Mouse (Mus musculus): ENCODE data around the gene Serpinb2.
A peak's percentile ranks its signal among the peaks of the same experiment; 100 is the strongest.

Serpinb2 gene

DNA sequence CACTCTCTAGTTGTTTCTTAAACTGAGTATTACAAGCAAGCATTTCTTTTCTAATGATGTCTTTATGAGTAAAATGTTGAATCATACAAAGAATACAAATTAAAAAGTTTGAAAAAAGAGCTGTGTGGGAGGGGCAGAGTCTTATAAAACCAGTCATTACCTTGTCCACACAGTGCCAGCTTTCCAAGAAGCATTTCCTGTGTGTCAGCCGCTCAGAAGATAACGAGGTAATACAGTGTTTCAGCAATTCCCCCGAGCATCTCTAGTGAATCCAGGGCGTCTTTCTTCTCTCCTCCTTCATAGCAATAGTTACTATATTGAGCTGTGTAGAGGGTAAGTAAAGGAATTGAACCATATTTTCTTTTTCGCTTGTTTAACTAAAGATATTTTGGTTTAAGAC, at the start of gene Serpinb2:
Gene Serpinb2 (plus strand): TSS at position 172 of the 400 bp plus-strand sequence.
- no peak for DNase-seq

DNA sequence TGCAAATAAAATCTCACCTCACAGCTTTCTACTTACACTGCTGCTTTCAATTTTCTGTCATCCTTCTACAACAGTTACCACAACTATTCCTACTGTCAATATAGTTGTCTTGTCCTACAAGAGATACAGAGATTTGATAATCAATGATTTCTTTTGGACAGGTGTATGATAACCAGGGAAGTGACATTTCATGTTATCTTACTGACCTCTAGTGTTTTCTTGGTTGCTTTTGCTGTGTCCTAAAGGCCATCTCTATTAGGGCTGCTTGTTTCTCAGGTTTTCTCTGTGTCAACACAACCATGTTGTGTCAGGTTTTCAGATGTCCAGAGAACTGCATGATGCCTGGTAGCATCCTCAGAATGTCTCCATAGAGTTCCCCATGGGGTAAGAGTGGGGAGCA, 31.3 kb upstream of the Serpinb2 start:
- DNase-seq = no peak

DNA sequence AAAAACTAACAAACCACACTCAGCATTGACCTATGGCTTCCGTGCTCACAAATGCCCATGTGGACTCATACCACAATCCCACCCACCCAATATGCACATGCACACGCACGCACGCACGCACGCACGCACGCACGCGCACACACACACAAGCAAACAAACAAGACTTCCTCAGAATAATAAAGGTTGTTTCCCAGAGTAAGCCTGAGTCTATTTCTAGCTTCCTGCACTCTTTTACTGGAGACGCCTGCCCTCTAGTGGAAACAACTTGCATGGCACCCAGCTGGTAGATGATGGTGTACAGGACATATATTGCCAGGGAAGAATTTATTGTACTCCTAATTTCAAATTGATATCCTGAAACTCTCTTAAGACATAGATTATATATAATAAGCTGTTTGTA, 29.8 kb upstream of the Serpinb2 start:
- DNase-seq = peak; percentile 34

DNA sequence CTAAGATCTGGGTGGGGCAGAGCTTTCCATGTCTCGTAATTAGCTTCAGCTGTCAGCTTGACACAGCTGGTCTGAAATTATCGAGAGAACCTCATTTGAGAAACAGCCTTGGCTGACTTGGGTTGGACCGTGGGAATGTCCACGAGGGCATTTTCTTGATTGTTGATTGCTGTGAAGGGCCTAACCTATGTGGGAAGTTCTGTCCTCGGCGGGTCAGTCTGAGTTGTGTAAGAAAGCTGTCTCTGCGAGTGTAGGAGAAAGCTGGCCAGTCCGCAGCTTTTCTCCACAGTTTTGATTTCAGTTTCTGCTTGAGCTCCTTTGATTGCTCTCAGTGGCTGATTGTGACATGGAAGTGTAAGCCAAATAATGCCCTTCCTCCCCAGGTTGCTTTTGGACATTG, 21.6 kb upstream of the Serpinb2 start:
- no peak for DNase-seq

GRCm38 (mm10) chr1:107496789-107497188, 14.4 kb upstream of the Serpinb2 start:
- no peak for DNase-seq

GRCm38 (mm10) chr1:107502025-107502424, 9.2 kb upstream of the Serpinb2 start:
- no peak for DNase-seq

DNA sequence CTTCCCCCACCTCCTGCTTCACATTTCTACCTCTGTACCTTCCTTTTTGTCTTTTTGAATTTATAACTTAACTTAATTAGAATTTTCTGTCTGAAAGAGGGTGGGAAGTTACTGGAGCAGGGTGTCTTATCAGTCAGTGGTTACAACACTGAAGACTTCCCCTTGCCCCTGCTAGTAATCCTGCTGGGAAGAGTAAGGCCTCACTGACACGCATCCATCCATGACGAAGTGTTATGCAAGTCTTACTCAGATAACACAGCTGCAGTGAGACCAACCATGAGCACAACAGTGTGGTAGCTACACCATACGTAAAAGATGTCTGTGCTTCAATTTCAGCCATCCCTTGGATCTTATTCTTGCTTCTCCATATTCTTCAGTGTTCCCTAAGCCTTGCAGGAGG, 7.9 kb upstream of the Serpinb2 start:
- no peak for DNase-seq

GRCm38 (mm10) chr1:107505898-107506562, 5.2 kb upstream of the Serpinb2 start:
- no peak for DNase-seq

DNA sequence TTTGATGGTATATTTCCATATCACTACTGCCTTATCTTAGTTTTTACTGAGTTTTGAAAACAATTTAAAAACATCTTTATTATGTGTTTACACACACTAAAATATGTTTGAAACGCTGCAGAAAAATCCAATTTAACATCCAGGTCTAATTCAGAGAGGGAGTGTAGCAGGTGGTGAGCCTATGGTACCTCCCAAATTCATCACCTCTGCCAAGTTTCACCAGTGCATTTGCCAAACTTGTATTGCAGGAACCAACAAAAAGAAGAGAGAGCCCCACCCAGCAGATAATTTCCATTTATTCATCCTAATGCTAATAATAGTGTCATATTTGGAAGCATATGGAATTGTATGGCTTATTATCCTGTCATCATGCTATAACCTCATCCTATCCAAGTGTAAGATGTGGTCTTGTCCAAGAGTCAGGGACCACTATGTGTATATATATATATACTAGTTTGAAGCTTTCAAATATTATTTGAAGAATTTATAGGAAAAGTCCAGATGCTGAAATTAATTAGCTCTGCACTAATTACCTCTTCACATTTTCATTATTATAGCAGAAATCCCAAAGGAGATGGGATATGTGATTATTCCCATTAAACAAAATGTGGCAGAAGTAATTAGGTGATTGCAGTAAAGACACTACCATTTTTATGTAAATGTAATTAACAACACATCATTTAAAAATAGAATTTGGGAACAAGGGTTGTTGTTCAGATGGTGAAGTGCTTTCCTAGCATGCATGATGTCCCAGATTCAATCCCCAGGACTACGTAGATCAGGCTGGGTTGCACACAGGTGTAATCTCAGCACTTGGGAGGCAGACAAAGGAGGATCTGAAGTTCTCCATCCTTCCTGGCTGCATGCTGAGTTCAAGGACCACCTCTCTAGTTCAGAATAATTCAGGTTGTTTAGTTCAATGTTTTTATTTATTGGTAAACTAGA, 1.2 kb downstream of the Serpinb2 start:
- DNase-seq = no peak

DNA sequence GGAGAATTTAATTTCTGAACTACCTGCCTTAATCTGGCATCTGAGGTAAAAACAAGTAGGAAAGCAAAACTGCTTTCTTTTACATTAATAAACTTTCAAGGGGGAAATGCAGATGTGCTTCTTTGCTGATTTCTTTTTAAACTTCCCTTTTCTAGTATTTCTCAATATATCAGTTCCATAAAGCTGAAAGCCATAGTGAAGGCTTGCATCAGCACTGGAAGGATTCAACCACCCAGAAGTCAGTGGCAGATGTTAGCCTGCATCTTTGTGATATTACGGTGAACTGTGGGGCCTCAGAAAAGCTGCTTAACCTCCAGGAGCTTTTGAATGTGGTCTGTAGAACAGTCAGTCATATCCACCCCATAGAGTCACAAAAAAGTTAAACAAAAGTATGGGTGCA, 2.3 kb downstream of the Serpinb2 start:
- DNase-seq = no peak

- no peak for DNase-seq
Observed at GRCm38 (mm10) chr1:107515839-107516498, 4.7 kb downstream of the Serpinb2 start.

- DNase-seq = no peak
Observed at GRCm38 (mm10) chr1:107525592-107525991, 14.4 kb downstream of the Serpinb2 start.

GRCm38 (mm10) chr1:107528325-107529078, 17.3 kb downstream of the Serpinb2 start:
- no peak for DNase-seq

GRCm38 (mm10) chr1:107529365-107530052, 18.3 kb downstream of the Serpinb2 start:
- DNase-seq = no peak

GRCm38 (mm10) chr1:107533736-107534135, 22.5 kb downstream of the Serpinb2 start:
- no peak for DNase-seq

DNA sequence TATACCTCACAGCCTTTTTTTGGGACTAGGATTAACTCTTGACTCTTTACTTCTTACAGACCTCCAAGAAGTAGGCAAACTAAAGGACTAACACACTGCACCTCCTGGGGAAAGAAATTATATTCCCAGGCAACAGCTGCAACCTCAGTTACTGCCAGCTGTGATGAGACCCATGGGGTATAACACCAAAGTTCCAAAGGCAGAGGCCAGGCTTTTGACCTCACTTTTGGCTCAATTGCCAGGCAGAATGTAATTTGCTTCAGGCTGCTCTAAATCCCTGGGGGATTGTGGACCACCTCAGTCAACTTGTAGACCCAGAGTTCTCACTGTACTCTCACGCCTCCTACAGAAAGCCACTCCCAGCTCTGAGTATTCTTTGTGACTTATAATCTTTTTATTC, 26.2 kb downstream of the Serpinb2 start:
- no peak for DNase-seq

GRCm38 (mm10) chr1:107559494-107559893, 48.3 kb downstream of the Serpinb2 start:
- DNase-seq = no peak

DNA sequence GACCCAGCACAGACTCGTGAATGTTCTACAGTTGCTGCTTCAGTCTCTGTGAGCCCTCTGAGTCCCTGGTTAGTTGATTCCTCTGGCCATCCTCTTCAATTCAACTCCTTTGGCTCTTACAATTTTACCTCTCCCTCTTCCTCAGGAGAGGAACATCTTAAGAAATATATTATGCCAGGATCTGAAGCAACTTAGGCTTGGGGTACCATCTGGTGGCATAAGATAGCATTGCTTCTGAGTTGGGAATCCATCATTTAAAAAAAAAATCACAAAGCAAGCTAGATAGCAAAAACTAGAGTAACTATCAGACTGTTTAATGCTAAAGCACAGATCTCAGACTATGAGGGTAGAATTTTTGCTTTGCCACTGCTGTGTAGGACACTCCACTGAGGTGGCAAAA, 50.9 kb downstream of the Serpinb2 start:
- no peak for DNase-seq

DNA sequence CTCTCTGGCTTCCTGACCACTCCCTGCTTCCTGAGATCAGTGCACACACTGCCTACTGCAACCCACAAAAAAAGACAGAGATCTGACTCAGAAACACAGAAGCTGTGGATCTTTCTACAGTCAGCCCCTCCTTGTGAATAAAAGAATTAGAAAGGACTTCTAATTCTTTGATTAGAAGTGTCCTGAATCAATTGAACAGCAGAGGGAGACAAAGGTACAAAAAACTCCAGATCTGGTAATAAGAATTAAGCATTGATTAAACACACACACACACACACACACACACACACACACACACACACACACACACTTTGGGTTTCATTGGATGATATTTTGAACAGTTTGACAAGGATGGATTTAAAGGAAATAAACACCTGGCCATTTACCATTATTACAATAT, 54.4 kb downstream of the Serpinb2 start:
- DNase-seq = no peak

DNA sequence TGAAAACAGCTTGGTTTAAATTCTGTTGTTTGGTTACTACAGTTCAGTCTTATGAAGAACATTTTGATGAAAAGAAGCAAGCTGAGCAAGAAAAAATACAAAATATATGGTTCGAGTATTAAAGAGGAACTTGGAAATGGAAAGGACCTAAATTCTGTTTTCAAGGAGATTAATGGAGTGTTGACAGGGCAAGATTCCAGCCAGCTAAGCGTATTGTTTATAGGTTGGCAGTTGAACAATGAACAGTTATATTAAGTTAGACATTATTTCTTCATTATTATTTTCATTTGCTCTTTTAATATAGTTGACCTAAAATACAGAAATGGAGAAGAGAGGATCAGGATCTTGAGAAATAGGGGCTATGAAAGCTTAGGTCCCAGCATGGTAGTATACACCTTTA, 64.9 kb downstream of the Serpinb2 start:
- no peak for DNase-seq

- DNase-seq = no peak
Observed at GRCm38 (mm10) chr1:107577514-107577913, 66.3 kb downstream of the Serpinb2 start.

DNA sequence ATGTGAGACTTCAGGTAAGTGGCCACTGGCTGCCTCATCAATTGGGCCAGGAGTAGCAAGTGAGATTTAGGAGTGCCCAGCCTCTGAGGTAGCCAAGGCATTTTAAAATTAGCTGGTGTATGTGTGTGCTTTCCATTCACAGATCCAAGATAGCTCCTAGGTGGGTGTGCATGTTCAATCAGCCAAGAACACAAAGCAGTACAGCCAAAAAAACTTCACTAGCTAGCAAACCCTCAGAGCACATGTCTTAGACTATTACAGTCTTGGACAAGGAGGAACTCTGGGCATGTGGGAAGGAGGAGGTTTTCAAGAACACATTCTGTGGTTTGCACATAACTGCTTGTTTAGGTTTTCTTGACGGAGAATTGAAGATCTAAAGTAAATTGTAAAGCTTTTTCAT, 70.0 kb downstream of the Serpinb2 start:
- DNase-seq = no peak

Measured in kidney, adult 11 months (tissue).